Mouse (Mus musculus): ENCODE measurements around the gene Pyroxd2. TPM values are rescaled to one million over a fixed set of nuclear protein-coding genes. Genes with fewer than 3 reads are reported as not detected.

The Pyroxd2 gene
- total RNA-seq, 1 experiment from 2014 or later = 0.35 TPM

- ATAC-seq (ENCODE audit: extremely low read depth, insufficient number of reproducible peaks, low FRiP score, poor library complexity, severe bottlenecking) = no peak
These were observed 2.4 kb downstream of the Pyroxd2 start for GRCm38 (mm10) chr19:42750196-42750595.

- no peak for ATAC-seq (ENCODE audit: extremely low read depth, insufficient number of reproducible peaks, low FRiP score, poor library complexity, severe bottlenecking)
These were observed 5.9 kb downstream of the Pyroxd2 start for GRCm38 (mm10) chr19:42746702-42747101.

DNA sequence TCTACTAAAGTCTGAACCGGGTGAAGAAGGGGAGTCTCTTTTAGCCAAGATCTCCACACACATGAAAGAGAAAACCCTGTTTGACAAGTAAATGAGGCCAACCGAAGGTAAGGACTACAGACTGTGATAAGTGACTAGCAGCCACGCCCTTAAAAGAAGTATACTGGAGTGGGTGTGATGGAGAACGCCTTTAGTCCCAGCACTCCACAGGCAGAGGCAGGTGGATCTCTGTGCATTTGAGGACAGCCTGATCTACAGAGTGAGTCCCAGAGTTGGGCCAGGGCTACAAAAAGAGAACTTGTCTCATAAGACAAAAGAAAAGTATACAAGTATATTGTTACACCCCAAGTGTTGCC is 6.7 kb downstream of the Pyroxd2 start:
- ATAC-seq (ENCODE audit: extremely low read depth, insufficient number of reproducible peaks, low FRiP score, poor library complexity, severe bottlenecking) = no peak

DNA sequence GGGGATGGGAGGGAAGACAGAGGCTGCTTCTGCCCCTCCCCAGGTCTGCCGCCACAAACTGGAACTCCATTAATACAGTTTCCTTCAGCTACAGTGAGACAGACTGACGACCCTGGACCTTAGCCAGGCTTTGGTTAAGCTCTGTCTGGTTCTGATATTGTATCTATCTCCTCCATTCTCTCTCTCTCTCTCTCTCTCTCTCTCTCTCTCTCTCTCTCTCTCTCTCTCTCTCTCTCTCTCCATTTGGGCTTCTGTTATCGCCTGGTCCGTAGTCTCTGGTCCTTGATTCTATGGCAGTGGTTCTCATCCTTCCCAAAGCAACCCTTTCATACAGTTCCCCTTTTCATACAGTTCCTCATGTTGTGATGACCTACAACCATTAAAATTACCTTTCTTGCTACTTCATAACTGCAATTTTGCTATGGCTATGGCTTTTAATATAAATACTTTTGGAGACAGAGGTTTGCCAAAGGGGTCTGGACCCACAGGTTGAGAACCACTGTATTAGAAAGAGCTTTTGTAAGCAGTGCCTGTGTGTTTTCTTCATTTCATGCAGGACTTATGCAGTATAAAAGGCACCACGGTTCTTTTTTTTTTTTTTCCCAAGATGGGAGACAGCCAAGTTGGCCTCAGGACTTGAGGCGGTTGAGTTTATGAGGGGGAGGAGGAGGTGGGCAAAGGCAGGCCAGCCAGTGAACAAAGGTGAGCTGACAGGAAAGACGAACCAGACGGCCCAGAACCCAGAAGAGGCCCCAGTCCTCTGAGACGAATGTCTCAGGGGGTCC is 7.3 kb downstream of the Pyroxd2 start:
- no peak for ATAC-seq (ENCODE audit: extremely low read depth, insufficient number of reproducible peaks, low FRiP score, poor library complexity, severe bottlenecking)

DNA sequence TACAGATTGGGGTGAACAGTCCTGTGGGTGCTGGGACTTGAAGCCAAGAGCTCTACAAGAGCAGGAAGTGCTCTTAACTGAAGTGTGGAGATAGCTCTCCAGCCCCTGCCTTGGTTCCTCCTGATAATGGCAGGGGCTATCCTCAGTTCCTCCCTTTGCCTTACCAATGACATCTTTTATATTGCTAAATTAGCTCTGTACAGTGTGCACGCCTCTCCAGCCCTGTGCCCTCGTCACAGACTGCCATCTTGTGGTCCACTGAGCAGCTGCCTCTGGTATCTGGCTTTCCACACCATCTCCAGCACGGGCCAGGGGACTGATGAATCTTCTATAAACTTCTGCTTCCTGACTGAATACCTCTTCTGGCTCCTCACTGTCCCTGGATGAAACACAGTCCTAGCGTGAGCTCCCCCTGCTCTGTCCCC is 8.4 kb downstream of the Pyroxd2 start:
- ATAC-seq (ENCODE audit: extremely low read depth, insufficient number of reproducible peaks, low FRiP score, poor library complexity, severe bottlenecking) = no peak

DNA sequence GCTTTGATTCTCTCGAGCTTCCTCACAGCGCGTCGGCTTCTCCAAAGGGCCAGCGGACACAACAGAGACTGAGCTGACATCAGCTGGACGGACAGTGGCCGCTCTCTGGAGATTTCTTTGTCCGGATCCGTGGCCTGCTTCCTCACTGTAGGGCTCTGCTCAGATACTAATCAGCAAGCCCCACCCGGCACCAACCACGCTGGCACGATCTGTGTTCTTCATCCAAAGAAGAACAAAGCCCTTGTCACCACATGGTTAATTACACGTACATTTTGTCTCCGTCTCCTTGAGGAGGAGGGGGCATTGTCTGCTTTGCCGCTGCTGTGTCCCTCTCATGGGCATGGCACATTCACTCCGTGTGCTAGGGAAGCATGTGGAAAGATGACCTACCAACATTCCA is 9.3 kb downstream of the Pyroxd2 start:
- no peak for ATAC-seq (ENCODE audit: extremely low read depth, insufficient number of reproducible peaks, low FRiP score, poor library complexity, severe bottlenecking)

DNA sequence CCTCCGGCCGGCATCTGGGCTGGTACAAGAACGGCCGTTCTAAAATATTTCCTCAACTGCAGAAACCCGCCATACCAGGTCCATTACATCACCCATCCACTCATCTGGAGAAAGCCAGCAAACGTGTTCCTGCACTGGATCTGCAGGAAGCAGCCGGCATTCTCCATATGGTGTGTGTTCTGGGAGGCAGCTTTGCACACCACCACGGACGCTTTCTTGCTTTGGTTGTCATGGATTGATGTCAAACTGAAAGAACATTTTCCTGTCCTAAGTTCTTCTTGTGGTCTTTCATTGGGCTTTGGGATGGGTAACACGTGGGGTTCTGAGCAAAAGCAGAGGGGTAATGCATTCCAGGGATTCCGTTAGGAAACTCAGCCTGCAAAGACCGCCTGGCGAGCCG is 10.7 kb downstream of the Pyroxd2 start:
- ATAC-seq (ENCODE audit: extremely low read depth, insufficient number of reproducible peaks, low FRiP score, poor library complexity, severe bottlenecking) = no peak

GRCm38 (mm10) chr19:42740163-42740899 is 12.2 kb downstream of the Pyroxd2 start:
- no peak for ATAC-seq (ENCODE audit: extremely low read depth, insufficient number of reproducible peaks, low FRiP score, poor library complexity, severe bottlenecking)

DNA sequence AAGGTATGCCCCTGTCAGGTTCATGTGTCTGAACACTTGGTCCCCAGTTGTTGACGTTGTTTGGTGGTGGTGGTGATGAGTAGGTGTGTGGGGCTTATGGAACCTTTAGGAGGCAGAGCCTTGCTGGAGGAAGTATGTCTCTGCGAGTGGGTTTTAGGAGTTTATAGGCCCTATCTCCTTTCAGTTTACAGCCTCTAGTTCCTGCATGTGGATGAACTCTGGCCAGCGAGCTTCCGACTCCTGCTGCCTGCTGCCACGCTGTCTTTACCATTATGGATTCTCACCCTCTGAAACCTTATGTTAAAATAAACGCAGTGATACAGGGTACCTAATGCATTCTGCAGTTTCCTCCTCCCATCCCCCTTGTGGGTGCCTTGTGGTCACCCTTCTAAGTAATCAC is 12.8 kb downstream of the Pyroxd2 start:
- no peak for ATAC-seq (ENCODE audit: extremely low read depth, insufficient number of reproducible peaks, low FRiP score, poor library complexity, severe bottlenecking)

DNA sequence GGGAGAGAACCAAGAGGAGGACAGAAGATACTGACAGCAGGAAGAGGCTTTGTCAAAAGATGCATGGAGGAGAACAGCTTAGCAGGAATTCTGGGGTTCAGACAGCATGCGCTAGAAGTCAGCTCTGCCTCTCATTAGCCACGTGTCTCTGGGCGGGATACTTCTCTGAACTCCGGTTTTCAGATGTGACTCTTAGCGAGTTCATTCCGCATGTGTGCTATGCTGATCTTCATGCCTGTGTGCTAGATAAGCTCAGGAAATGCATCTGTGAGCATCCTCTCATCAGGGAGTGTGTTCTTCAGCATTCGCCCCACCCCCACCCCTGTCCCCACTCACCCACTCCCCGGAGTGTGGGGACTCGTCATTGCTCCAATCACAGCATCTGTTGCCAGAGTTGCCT is 14.8 kb downstream of the Pyroxd2 start:
- ATAC-seq (ENCODE audit: extremely low read depth, insufficient number of reproducible peaks, low FRiP score, poor library complexity, severe bottlenecking) = no peak

GRCm38 (mm10) chr19:42734982-42735381 is 17.6 kb downstream of the Pyroxd2 start:
- ATAC-seq (ENCODE audit: extremely low read depth, insufficient number of reproducible peaks, low FRiP score, poor library complexity, severe bottlenecking) = no peak

DNA sequence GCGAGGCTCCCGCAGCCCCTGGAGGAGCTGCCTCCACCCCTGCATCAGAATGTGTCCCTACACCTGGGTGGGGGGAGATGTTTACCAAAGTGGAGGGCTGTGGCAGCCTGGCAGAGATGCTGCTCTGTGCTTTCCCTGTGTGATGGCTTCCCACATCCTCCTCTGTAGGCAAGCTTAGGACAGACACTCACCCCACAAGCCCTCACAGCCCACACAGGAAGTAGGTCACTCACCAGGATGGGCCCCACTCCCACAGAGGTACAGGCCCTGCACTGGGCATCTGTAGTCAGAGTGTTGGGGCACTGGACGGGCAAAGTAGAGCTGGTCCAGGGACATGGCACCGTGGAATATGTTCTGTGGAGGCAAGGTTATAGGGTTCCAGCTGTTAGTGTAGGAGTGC is 25.2 kb downstream of the Pyroxd2 start:
- no peak for ATAC-seq (ENCODE audit: extremely low read depth, insufficient number of reproducible peaks, low FRiP score, poor library complexity, severe bottlenecking)

DNA sequence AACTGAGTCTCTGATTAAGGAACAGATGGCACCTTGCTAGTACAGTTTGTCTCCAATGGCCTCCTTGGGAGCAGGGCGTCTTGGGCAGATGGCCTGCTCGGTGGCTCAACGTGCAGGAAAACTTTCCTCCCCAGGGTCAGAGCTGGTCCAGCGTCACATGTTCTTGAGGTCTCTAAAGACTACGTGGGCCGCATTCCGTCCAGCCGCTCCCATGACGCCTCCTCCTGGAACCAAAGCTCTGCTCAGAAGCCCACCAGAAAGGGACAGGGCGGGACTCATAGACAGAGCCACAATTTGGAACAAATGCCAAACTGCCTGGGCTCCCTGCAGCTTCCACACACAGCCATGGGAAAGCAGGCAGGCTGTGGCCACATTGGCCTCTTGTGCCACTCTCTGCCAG is 25.8 kb downstream of the Pyroxd2 start:
- ATAC-seq (ENCODE audit: extremely low read depth, insufficient number of reproducible peaks, low FRiP score, poor library complexity, severe bottlenecking) = no peak

GRCm38 (mm10) chr19:42725973-42726350 is 26.6 kb downstream of the Pyroxd2 start:
- ATAC-seq (ENCODE audit: extremely low read depth, insufficient number of reproducible peaks, low FRiP score, poor library complexity, severe bottlenecking) = no peak

DNA sequence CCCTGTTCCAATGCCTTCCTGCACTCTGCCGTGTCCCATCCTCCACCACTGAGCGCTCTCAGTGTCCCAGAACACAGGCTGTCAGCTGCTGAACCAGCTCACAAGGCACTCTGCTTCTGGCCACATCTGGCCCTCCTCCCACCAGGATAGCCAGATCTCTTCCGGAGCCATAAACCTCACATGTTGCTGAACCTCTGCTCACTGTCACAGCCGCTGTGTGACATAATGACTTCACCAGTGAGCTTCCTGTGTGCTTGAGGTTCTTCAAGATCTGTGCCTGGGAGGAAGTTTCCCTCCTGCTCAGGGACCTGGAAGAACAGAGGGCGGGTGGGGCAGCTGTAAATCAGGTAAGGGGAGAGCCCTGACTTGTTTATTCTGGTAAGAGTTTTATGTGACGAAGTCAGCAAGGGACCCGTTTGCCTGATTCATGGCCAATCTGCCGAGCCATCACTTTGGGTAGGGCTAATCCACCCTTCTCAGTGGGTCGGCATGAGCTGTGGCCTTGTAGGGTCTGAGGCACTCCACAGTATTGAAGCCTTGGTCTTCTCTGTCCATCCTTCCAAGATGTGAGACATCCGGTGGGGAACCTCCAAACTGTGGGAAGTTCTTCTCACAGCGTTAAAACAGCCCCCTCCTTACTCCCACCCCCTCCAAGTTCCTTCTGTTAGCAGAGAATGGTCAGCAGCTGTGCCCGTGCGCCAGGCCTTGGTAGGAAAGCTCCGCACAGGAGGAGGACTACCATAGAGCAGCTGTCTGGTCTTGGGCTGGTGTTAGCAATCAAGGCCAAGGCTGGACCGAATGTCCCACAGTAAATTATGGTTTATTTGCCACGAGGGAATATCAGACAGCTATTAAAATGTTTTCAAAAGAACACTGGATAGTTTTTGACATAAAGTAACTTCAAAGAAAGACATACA is 27.3 kb downstream of the Pyroxd2 start:
- no peak for ATAC-seq (ENCODE audit: extremely low read depth, insufficient number of reproducible peaks, low FRiP score, poor library complexity, severe bottlenecking)

DNA sequence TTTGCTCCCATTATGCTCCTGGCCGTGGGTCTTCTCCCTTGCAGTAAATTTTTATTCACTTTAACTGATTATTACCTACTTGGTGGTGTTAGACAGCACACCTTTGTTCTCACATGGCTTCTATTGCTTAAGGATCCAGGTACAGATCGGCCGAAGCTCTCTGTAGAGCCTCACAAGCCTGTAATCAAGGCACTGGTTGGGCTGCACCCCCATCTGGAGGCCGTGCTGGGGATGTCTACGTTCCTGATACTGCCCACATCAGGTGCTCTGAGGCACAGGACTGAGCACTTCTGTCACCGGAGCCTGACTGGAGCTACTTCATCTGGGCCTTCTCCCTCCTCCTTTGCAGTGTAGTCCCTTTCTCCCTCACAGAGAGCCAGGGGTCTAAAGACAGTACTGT is 29.3 kb downstream of the Pyroxd2 start:
- ATAC-seq (ENCODE audit: extremely low read depth, insufficient number of reproducible peaks, low FRiP score, poor library complexity, severe bottlenecking) = no peak

DNA sequence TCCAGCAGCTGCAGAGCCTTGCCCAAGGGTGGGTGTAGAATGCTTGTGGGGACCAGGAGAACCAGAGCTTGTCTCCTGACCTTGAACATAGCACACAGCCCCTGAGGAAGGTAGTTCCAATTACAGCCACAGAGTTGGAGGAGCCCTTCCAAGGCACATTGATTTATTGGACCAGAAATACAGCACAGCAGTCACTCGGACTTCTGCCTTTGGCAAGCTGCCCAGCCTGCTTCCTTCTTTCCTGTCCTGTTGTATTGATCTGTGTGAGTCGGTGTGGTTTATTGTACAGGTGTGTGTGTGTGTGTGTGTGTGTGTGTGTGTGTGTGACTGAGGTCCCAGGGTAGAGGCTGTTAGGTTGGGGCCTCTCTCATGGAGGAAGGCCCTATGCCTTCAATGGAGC is 30.1 kb downstream of the Pyroxd2 start:
- ATAC-seq (ENCODE audit: extremely low read depth, insufficient number of reproducible peaks, low FRiP score, poor library complexity, severe bottlenecking) = no peak

- no peak for ATAC-seq (ENCODE audit: extremely low read depth, insufficient number of reproducible peaks, low FRiP score, poor library complexity, severe bottlenecking)
These were observed 34.5 kb downstream of the Pyroxd2 start for GRCm38 (mm10) chr19:42718101-42718500.

GRCm38 (mm10) chr19:42717668-42718067 is 34.9 kb downstream of the Pyroxd2 start:
- ATAC-seq (ENCODE audit: extremely low read depth, insufficient number of reproducible peaks, low FRiP score, poor library complexity, severe bottlenecking) = no peak

DNA sequence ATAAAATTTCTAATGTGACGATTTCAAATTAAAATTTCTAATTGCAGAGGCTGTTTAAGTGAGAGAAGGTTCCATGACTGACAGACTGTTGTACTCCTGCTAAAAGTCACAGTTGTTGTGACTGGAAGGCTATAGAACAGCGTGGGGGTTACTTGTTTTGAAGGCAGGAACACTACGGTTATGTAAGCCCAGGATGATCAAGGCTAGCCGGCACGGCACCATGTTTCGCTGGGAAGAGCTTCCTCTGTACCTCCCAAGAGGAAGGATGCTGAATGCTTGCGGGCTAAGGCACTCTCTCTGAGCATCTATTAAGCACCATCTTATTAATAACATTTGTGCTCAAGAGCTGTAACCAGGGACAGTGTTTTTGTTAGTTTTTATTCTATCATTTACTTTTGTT is 36.1 kb downstream of the Pyroxd2 start:
- no peak for ATAC-seq (ENCODE audit: extremely low read depth, insufficient number of reproducible peaks, low FRiP score, poor library complexity, severe bottlenecking)

All from neutrophil, adult 5-6 weeks (primary cell).